Mouse (Mus musculus): Measurements from ENCODE around the gene Polk. TPM values are rescaled to one million over a fixed set of nuclear protein-coding genes. Genes with fewer than 3 reads are reported as not detected.
A peak's percentile ranks its signal among the peaks of the same experiment; 100 is the strongest.

The Polk gene
- total and polyA plus RNA-seq, 2 experiments from 2014 or later = 4.0 to 4.4 TPM

DNA sequence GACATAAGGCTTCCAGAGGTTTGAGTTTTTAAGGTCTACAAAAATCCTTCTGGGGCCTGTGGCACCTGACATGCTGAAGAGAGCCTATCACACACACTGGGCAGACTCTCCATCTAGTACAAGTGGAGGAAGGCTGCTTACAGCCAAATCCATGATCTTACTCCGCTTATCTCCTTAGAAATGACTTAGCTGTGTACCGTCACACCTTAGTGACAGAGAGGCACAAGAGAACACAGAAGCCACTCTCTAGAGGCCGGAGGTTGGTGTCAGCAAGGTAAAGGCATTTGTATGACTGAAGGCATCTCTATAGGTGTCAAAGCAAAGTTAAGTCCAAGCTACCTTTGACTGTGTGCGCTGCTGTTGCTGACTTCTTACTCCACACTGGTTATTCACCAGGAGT is 101.9 kb downstream of the Polk start:
- no peak for TF ChIP-seq CTCF (IDR thresholded peaks at IDR 0.05; ENCODE audit: low read depth)
- Histone ChIP-seq H3K27me3 (ENCODE audit: insufficient read depth, low read length) (no peaks in the 10 kb centered on the region), H3K4me3 (ENCODE audit: low read length) (no peak overlapping the region), H3K27ac (no peak overlapping the region), H3K36me3 (ENCODE audit: insufficient read depth, low read length) (no peaks in the 10 kb centered on the region), H3K4me1 (ENCODE audit: insufficient read depth, low read length) (no peaks in the 10 kb centered on the region), H3K9ac (replicated peaks; ENCODE audit: low read length) (no peak overlapping the region), H3K9me3 (ENCODE audit: low read length) (no peaks in the 10 kb centered on the region), H3K4me2 (ENCODE audit: low read depth, low read length) (no peak overlapping the region)
- DNase-seq (ENCODE audit: low spot score) (no peak), ATAC-seq (no peak)
- 97% methylated on average over 4 of the region's 4 CpGs for WGBS

DNA sequence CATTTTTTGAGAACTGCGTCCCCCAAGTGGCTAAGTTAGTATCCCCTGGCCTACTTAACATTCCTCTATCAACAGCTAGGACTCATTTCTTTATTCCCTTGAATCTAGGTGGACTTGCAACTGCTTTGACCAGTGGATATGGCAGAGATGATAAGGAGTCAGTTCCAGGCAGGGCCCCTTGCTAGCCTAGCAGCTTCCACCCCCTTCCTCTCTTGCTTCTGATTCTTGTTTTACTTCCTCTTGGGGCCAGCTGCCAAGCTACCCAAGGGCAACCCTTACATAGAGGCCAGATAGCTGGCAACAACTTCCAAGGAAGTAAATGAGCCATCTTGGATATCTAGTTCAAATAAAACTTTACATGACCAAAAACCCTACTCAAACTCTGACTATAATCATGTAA is 105.5 kb downstream of the Polk start:
- DNase-seq (ENCODE audit: low spot score) = no peak
- Histone ChIP-seq H3K4me1 (ENCODE audit: insufficient read depth, low read length) (no peaks in the 10 kb centered on the region), H3K9ac (replicated peaks; ENCODE audit: low read length) (no peak overlapping the region), H3K4me3 (ENCODE audit: low read length) (no peak overlapping the region), H3K36me3 (ENCODE audit: insufficient read depth, low read length) (no peaks in the 10 kb centered on the region), H3K27me3 (ENCODE audit: insufficient read depth, low read length) (no peaks in the 10 kb centered on the region), H3K9me3 (ENCODE audit: low read length) (no peaks in the 10 kb centered on the region), H3K27ac (no peak overlapping the region), H3K4me2 (ENCODE audit: low read depth, low read length) (no peak overlapping the region)
- WGBS = 100% methylated on average over 1 of the region's 1 CpGs
- no peak for TF ChIP-seq CTCF (IDR thresholded peaks at IDR 0.05; ENCODE audit: low read depth)
- ATAC-seq = no peak

- no peak overlapping the region for H3K4me2 ChIP-seq (ENCODE audit: low read depth, low read length)
- H3K27me3 ChIP-seq (ENCODE audit: insufficient read depth, low read length) = no peaks in the 10 kb centered on the region
- 39% methylated on average over 12 of the region's 13 CpGs for WGBS
- no peaks in the 10 kb centered on the region for H3K4me1 ChIP-seq (ENCODE audit: insufficient read depth, low read length)
- no peak for TF ChIP-seq CTCF (IDR thresholded peaks at IDR 0.05; ENCODE audit: low read depth)
- ATAC-seq (no peak), DNase-seq (ENCODE audit: low spot score) (peak; percentile 18)
- no peaks in the 10 kb centered on the region for H3K9me3 ChIP-seq (ENCODE audit: low read length)
- H3K4me3 ChIP-seq (ENCODE audit: low read length) = no peak overlapping the region
- H3K36me3 ChIP-seq (ENCODE audit: insufficient read depth, low read length) = no peaks in the 10 kb centered on the region
- no peak overlapping the region for H3K9ac ChIP-seq (replicated peaks; ENCODE audit: low read length)
- H3K27ac ChIP-seq = no peak overlapping the region
Measured at GRCm38 (mm10) chr13:96435793-96436192, 106.6 kb downstream of the Polk start.

GRCm38 (mm10) chr13:96434899-96435331 is 107.5 kb downstream of the Polk start:
- DNase-seq (ENCODE audit: low spot score) (no peak), ATAC-seq (no peak)
- Histone ChIP-seq H3K4me2 (ENCODE audit: low read depth, low read length) (no peak overlapping the region), H3K4me1 (ENCODE audit: insufficient read depth, low read length) (no peaks in the 10 kb centered on the region), H3K9ac (replicated peaks; ENCODE audit: low read length) (no peak overlapping the region), H3K27me3 (ENCODE audit: insufficient read depth, low read length) (no peaks in the 10 kb centered on the region), H3K9me3 (ENCODE audit: low read length) (no peaks in the 10 kb centered on the region), H3K27ac (no peak overlapping the region), H3K4me3 (ENCODE audit: low read length) (no peak overlapping the region), H3K36me3 (ENCODE audit: insufficient read depth, low read length) (no peaks in the 10 kb centered on the region)
- TF ChIP-seq CTCF (IDR thresholded peaks at IDR 0.05; ENCODE audit: low read depth) = no peak
- 70% methylated on average over 5 of the region's 5 CpGs for WGBS

DNA sequence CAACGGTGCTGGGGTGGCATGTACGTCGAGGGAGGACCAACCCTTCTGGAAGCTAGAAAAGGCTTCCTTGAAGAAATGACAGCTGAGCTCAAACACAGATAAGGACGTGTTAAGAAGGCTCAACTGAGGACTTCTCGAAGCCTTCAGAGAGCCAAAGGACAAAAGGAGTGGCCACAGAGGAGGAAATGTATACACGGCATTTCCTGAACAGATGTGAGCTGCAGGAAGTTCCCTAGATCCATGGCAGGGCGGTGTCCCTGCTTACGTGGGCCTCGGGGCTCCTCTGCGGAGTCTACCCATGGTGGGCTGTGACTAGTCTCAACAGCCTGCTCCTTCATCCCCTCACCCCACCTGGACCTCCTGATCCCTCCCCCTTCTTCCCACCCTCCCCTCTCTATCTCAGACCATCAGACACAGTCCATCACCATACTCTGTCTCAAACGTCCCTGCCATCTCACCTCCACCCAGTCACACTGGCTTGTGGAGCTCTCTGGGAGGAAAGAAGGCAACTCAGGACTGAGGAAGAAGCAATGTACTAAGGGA is 108.7 kb downstream of the Polk start:
- TF ChIP-seq CTCF (IDR thresholded peaks at IDR 0.05; ENCODE audit: low read depth) = no peak
- no peaks in the 10 kb centered on the region for H3K27me3 ChIP-seq (ENCODE audit: insufficient read depth, low read length)

DNA sequence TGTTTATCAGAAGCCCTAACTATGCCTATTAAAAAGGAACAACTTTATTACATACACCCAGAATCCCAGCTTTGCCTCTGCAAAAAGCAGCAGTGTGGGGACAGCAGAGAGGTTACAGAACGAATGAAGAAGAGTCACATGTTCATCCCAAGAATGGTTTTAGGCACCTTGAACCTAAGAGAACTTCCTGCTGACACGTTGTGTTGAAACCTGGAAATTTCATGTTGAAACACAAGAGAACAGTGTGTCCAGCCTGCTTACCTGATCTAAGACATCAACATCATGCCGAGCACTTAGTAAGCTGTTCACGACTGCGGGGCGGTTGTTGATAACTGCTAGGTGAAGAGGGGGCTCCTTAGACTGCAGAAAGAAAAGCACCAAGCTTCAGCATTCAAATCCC is 109.3 kb downstream of the Polk start:
- Histone ChIP-seq H3K9me3 (ENCODE audit: low read length) (no peaks in the 10 kb centered on the region), H3K4me3 (ENCODE audit: low read length) (no peak overlapping the region), H3K27ac (no peak overlapping the region), H3K36me3 (ENCODE audit: insufficient read depth, low read length) (no peaks in the 10 kb centered on the region), H3K4me2 (ENCODE audit: low read depth, low read length) (no peak overlapping the region), H3K9ac (replicated peaks; ENCODE audit: low read length) (no peak overlapping the region), H3K27me3 (ENCODE audit: insufficient read depth, low read length) (no peaks in the 10 kb centered on the region), H3K4me1 (ENCODE audit: insufficient read depth, low read length) (no peaks in the 10 kb centered on the region)
- ATAC-seq (no peak), DNase-seq (ENCODE audit: low spot score) (no peak)
- 88% methylated on average over 6 of the region's 6 CpGs for WGBS
- TF ChIP-seq CTCF (IDR thresholded peaks at IDR 0.05; ENCODE audit: low read depth) = no peak

More for the DNA sequence above, 108.7 kb downstream of the Polk start:
- Histone ChIP-seq H3K27ac (no peak overlapping the region), H3K4me3 (ENCODE audit: low read length) (no peak overlapping the region), H3K4me2 (ENCODE audit: low read depth, low read length) (no peak overlapping the region), H3K4me1 (ENCODE audit: insufficient read depth, low read length) (no peaks in the 10 kb centered on the region), H3K9me3 (ENCODE audit: low read length) (no peaks in the 10 kb centered on the region), H3K9ac (replicated peaks; ENCODE audit: low read length) (no peak overlapping the region), H3K36me3 (ENCODE audit: insufficient read depth, low read length) (no peaks in the 10 kb centered on the region)
- ATAC-seq (0 out of 2 replicates have a peak, but pooled peaks have one; percentile 11), DNase-seq (ENCODE audit: low spot score) (no peak)
- 80% methylated on average over 11 of the region's 11 CpGs for WGBS

GRCm38 (mm10) chr13:96432376-96432811 is 110.0 kb downstream of the Polk start:
- no peaks in the 10 kb centered on the region for H3K4me1 ChIP-seq (ENCODE audit: insufficient read depth, low read length)
- no peak for DNase-seq (ENCODE audit: low spot score)
- no peaks in the 10 kb centered on the region for H3K9me3 ChIP-seq (ENCODE audit: low read length)
- WGBS = 61% methylated on average over 3 of the region's 3 CpGs
- no peaks in the 10 kb centered on the region for H3K27me3 ChIP-seq (ENCODE audit: insufficient read depth, low read length)
- no peak for TF ChIP-seq CTCF (IDR thresholded peaks at IDR 0.05; ENCODE audit: low read depth)
- no peaks in the 10 kb centered on the region for H3K36me3 ChIP-seq (ENCODE audit: insufficient read depth, low read length)
- no peak overlapping the region for H3K4me2 ChIP-seq (ENCODE audit: low read depth, low read length)
- no peak for ATAC-seq
- no peak overlapping the region for H3K9ac ChIP-seq (replicated peaks; ENCODE audit: low read length)
- no peak overlapping the region for H3K27ac ChIP-seq
- H3K4me3 ChIP-seq (ENCODE audit: low read length) = no peak overlapping the region
